Mouse (Mus musculus) skeletal muscle tissue, adult 2 months (tissue): Measurements from ENCODE around the gene Dis3.
"Not testable (repeated sequence)": the region's sequence is repeated elsewhere in the genome, so short reads cannot be mapped to it uniquely, and the experiment has no call there.

Experiments
- DNase-seq: peaks from one replicate; pipeline ENCODE4 v3.0.0-alpha.2; 2012; ENCODE audit warnings: low read depth, low spot score

The Dis3 gene

GRCm38 (mm10) chr14:99063091-99063490, 36.5 kb downstream of the Dis3 start:
- no peak for DNase-seq

GRCm38 (mm10) chr14:99060616-99061015, 39.0 kb downstream of the Dis3 start:
- no peak for DNase-seq

- no peak for DNase-seq
Measured at GRCm38 (mm10) chr14:99058959-99059586, 40.5 kb downstream of the Dis3 start.

- DNase-seq = no peak
Measured at GRCm38 (mm10) chr14:99046782-99047181, 52.8 kb downstream of the Dis3 start.

DNA sequence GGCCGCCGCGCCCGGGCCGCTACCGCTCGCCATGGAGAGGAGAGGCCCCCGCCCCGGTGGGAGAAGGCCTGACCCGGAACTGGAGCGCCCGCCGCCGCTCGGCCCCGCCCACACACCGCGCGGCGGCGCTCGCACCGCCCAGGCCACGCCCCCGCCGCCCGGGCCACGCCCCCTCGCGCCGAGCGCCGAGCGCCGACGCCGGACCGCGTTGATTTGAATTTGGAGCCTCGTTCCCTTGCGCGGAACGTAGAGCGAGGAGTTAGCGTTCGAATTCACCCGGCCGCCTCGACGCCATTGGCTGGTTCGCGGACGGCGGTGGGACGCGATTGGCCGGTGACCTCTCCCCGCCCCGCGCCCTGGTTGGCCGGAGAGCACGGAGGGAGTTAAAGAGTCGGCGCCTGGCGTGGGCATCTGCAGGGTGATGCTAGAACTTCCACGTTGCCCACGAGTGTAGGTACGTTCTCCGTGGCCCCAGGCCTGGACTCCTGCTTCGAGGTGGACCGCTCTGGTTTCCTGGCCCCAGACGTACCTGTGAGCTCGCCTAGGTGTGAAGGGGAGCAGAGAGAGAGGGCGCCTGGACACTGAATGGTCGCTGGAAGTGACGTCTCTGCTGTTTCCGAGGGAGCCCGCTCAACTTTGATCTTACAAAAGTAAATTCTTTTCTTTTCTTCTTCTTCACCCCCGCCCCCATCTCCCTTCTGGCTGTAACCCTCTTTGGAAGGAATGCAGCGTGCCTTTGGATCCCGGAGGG, 53.4 kb downstream of the Dis3 start, which contains the start of the genes Mzt1 and Bora:
Gene Mzt1 (minus strand): TSS at position 104 of the 751 bp plus-strand sequence.
Gene Bora (plus strand): TSS at position 192 of the 751 bp plus-strand sequence.
- DNase-seq = peak; percentile 81

GRCm38 (mm10) chr14:99045378-99046030, 54.1 kb downstream of the Dis3 start:
- DNase-seq = peak; percentile 2

DNA sequence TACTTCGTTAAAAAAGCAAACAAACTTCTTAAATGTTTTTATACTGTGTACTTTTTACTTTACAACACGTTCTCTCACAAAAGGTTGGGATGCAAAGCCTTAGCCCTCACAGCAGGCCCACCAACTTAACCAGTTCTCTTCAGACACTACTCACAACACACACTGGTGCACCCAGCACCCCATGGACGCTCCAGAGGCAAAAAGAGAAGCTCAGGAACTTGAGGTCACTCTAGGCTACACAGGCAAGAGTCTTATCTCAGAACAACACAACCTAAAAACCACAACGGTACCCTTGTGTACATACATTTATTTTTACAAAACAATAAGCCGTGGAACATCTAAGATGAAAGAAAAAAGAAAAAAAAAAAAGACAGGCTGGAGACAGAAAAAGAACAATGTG, 54.9 kb downstream of the Dis3 start:
- DNase-seq = no peak

- DNase-seq = no peak
Measured at GRCm38 (mm10) chr14:99044096-99044495, 55.5 kb downstream of the Dis3 start.

- DNase-seq = no peak
Measured at GRCm38 (mm10) chr14:99043499-99043898, 56.1 kb downstream of the Dis3 start.

GRCm38 (mm10) chr14:99041416-99041815, 58.2 kb downstream of the Dis3 start:
- DNase-seq = no peak

- not testable (repeated sequence) for DNase-seq
Measured at GRCm38 (mm10) chr14:99039308-99039707, 60.3 kb downstream of the Dis3 start.

- DNase-seq = no peak
Measured at GRCm38 (mm10) chr14:99037703-99038102, 61.9 kb downstream of the Dis3 start.

DNA sequence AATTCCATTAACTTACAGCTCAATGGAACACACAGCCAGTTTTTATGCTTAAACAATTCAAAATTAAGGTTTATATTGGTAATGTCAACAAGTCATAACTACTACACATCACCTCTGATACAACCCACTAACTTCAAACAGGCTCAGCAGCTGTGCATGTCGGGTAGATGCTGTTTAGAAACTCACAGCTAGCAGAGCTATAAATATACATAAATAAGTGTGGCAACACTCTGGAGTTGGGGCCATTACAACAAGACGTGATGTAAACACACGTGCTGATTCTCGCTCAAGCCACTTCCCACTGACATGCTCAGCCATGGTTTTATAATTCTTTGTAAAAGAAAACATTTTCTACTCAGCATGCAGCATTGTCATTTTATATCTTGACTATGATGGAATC, 63.5 kb downstream of the Dis3 start:
- no peak for DNase-seq

DNA sequence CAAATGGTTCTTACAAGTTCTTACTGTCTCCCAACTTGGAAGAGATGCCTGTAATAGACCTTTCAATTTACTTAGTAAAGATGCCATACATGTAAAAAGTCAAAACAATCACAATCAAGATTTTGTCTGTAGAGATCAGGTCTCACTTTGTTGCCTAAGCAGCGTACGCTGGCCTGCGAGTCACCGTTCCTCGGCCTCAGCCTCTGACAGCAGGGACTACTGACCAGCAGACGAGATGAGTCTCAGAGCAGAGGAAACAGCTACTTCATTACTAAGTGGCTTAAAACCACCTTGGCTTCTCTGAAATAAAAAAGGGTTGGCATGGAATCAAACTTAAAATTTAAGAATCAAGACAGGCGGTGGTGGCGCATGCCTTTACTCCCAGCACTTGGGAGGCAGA, 64.7 kb downstream of the Dis3 start:
- not testable (repeated sequence) for DNase-seq

- no peak for DNase-seq
Measured at GRCm38 (mm10) chr14:99032596-99032995, 67.0 kb downstream of the Dis3 start.

- DNase-seq = no peak
Measured at GRCm38 (mm10) chr14:99031337-99031873, 68.2 kb downstream of the Dis3 start.

DNA sequence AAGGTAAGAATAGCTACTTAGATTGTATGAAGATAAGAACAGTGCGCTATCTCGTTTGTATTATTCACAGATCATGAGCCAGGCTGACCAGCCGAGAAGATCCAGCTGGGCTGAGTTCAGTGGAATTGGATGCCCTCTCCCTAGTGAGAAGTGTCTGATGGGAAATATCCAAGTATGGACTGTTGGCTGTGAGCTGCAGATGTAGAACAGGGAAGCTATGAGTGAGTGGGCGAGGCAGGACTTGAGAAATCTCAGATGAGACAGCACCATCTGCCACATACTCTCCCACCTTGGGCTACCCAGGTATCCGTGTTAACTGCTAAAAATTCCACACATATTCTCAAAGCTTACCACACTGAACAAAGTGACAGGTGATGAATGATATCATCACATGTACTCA, 69.6 kb downstream of the Dis3 start:
- DNase-seq = no peak
